Mouse (Mus musculus): ENCODE measurements at regions not wholly inside any gene's neighbourhood (a gene's known extent, or its start where the extent isn't known, plus 50 kb on each side); places are given as distances from the start of the nearest gene placed in this dataset.
A peak's percentile ranks its signal among the peaks of the same experiment; 100 is the strongest.

GRCm38 (mm10) chr2:75064406-75065115 lies 239.0 kb downstream of the Mtx2 start:
- DNase-seq = no peak

GRCm38 (mm10) chr2:75065304-75065703 lies 239.7 kb downstream of the Mtx2 start:
- DNase-seq = no peak

DNA sequence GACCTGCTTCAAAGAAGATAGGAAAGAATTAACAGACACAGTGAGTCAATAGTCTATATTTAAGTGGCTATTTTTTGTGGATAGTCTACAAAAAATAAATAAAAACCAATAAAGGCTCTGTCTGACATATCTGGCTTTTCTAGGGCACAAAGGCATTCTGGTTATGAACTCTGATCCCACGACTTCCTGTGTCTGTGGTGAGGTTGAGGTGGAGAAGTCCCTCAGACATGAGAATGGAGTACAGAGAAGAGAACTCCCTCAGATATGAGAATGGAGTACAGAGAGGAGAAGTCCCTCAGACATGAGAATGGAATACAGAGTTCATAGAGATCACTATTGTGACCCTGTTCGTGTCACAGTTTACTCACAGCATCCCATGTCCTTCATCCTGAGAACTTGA lies 243.7 kb downstream of the Mtx2 start:
- DNase-seq = no peak

- no peak for DNase-seq
Observed at GRCm38 (mm10) chr2:75072021-75072420, 246.4 kb downstream of the Mtx2 start.

- no peak for DNase-seq
Observed at GRCm38 (mm10) chr2:75072471-75072870, 246.9 kb downstream of the Mtx2 start.

DNA sequence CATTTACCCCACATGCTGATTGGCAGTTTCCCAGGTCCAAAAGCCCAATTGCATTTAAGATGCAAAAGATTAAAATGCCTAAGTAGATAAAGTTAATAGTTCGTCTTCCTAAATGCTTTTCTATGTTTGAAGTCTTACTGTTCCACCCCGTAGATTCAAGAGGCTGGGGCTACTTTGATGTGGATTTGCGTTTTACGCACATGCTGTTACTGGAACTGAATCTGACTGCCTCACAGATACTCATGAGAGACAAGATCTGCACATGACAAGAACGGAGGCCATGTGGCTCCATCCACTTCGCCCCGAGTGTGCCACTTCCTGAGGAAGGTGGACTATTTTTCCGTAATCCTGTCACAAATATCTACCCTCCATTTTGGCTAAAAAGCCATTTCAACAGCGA lies 247.6 kb downstream of the Mtx2 start:
- no peak for DNase-seq

DNA sequence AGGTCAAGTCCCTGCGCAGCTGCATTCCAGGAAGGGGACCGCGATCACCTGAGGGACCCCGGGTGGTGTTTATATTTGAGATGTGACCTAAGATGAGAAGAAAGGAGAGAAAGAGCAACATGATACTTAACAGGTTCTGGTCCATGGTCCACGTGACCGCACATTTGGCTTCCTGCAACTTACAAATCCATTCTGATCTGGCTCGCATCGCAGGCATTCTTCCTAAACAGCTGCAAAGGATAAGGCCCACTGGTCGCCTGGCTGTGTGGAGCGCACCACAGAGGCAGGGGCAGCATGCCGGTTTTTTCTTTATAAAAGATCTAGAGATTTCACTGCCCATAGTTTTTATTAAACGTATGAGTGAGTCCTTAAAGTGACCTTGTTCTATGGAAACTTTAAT lies 261.6 kb downstream of the Mtx2 start:
- no peak for DNase-seq

DNA sequence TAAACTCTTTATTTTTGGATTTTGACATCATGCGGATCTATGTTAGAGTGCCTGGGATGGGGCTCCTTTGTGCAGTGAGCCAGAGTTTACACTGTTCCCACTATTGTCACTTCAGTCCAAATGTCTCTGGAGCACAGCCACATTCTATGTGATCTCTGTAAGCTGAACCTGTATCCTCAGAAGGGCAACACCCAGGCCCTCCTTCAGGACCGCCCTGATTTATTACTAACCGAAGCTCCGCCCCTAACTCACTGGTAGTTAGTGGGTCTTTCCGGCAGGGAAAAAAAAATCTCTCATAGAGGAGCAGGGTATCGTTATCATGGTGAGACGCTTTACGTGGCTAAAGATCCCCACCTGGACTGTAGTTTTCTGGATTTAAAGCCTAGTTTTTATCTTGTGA lies 263.6 kb downstream of the Mtx2 start:
- DNase-seq = no peak

DNA sequence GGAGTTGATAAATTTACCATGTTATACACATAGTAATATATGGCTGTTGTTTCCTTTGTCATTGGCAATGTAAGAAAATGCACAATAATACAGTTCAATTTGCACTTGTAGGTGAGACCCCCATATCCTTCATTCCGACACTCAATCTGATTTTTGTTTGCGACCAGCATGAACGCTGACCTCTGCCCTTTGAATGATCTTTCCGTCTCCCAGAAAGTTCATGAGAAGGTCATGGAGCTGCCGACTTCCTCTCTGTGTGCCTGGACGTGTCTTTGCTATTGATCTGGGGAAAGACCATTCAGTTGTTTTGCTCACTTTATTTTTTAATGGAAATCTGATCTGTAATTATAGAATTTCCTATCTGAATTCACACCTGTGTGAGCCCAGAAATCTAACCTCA lies 264.0 kb downstream of the Mtx2 start:
- DNase-seq = no peak

DNA sequence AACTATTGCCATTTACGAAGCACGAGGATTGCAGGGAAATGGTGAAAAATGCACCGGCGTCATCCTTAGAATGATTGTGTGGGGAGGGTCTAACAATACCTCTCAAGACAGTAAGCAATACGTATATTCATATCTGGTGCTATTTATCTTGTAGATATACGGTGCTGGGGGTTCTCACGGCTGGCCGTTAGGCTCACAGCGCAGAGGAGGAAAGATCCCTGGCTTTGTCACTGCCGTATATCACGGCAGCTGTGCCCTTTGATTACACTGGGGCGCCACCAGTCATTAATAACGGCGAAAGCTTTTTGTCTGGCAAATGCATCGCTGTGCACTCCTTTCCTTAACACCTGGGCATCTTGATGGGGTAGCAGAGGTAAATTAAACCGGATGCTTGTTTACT lies 264.8 kb downstream of the Mtx2 start:
- DNase-seq = no peak

GRCm38 (mm10) chr2:75101501-75101900 lies 275.9 kb downstream of the Mtx2 start:
- no peak for DNase-seq

DNA sequence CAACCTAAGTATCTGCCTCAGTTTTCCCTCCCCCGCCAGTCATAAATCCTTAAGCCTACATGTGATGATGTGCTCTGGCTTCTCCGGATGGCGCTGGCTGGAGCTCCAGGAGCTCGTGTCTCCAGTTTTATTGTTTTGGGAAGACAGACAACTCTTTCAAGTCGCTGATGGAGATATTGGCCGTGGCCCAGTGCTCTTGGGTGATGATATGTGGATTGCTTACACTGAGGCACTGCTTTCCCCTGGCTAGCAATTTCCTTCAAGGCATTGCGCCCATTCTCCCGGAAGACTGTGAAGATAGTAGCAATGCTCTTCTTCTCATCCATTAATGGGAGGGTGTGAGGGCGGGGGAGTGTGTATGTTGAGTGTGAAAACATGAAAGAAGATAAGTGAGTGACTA lies 287.1 kb downstream of the Mtx2 start:
- no peak for DNase-seq

DNA sequence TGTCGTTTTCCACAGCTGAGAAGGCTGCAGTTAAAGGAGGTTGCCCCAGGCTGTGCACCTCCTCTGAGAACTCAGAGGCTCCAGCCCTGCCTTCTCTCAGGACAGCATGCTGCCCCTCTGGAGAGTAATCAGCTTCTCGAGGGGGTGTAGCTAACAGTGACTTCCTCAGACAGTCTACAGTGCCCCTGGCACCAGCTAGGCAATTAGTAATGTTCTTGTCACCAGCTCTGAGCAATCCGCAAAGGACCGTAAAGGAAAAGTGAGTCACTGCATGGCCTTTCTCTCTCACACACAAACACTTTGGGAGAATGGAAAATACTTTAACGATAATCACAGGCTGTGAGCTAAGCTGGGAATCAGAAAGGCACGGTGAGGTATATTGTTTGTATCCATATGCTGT lies 288.8 kb downstream of the Mtx2 start:
- DNase-seq = no peak

DNA sequence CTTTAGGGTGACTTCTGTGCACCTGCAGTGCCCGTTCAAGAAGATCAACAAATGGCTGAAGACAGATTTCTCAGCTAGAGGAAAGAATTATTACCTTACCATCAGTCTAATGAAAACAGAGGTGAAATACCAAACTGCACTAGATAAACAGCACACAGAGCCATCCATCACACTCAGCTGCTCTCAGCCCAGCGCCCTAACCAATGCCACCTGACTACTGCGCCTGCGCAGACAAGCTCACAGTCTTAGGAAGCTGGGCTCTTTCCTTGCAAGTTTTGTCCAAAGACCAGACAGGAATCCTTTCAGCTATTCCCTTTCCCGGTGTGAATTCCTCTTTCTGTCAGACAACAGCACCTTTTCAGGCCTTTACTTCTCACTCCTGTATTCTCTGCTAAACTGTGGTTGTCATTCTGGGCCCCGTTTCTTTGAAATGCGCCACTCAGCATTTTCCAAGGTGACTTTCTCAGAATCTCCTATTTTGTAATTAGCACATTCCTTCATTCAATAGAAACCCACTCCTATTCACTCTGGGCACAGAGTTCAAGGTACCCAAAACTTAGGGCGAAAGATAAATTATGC lies 292.8 kb downstream of the Mtx2 start:
- DNase-seq = no peak

- DNase-seq = no peak
Observed at GRCm38 (mm10) chr2:75119599-75119998, 294.0 kb downstream of the Mtx2 start.

- DNase-seq = no peak
Observed at GRCm38 (mm10) chr2:75133298-75134080, 307.9 kb downstream of the Mtx2 start.

- DNase-seq = no peak
Observed at GRCm38 (mm10) chr2:75136618-75137017, 311.0 kb downstream of the Mtx2 start.

- DNase-seq = no peak
Observed at GRCm38 (mm10) chr2:75137133-75137982, 311.8 kb downstream of the Mtx2 start.

GRCm38 (mm10) chr2:75137983-75138745 lies 312.6 kb downstream of the Mtx2 start:
- peak; percentile 75 for DNase-seq

- no peak for DNase-seq
Observed at GRCm38 (mm10) chr2:75138746-75139060, 313.1 kb downstream of the Mtx2 start.

GRCm38 (mm10) chr2:75139544-75139943 lies 313.9 kb downstream of the Mtx2 start:
- DNase-seq = no peak

DNA sequence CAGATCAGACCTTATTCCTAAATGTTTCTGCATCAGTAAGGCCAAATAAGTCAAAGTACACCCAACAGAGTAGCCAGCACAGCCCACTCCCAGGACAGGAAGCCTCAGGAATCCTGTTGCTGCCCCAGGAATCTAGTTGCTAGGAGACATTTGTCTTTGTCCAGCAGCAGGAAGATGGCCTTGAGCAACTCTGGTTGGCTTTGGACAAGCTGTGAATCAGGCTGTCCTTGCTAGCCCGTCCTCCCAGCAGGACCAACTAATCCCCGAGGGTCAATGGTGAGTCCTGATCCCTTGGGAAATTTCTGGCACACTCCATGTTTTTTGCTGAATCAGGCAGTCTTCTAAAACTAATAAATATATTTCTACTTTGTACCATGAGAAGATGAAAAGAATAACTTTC lies 317.1 kb downstream of the Mtx2 start:
- no peak for DNase-seq

DNA sequence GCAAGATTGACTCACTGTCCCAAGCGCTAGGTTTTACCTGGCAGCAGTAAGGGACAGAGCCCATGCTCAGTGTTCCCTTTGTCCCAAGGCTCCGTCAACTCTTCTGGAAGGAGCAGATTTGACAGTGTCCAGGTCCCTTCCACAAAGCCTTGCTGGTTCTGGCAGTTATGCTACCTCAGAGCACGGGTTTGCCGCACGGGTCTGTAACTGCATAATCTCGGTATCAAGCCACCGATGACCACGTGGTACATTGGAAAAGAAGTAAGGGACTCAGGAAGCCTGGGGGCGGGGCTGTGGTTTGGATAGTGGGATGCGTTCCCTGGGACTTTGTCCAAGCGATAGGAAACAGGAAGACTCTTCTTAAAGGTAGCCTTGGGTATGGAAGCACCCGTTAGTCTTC lies 319.3 kb downstream of the Mtx2 start:
- no peak for DNase-seq

Data from right cerebral cortex, postnatal 14 days (tissue).